Mouse (Mus musculus) central nervous system, embryonic 18 days (tissue): ENCODE data around the gene Zfp770. TPM values are rescaled to one million over a fixed set of nuclear protein-coding genes. Genes with fewer than 3 reads are reported as not detected.

Experiments
- polyA plus RNA-seq: library from polyadenylated mRNA; depleted of rRNA; stranded (reverse); fragments of >200 nt; gene quantifications from 2 replicates; pipeline ENCODE4 v1.2.3, GENCODE M21; 2012; rRNA removed

The Zfp770 gene
- polyA plus RNA-seq = 11.5 and 11.7 TPM in 2 replicates

GRCm38 (mm10) chr2:114200932-114201559, at the start of gene Zfp770:
Gene Zfp770 (minus strand): TSS chr2:114201469.

GRCm38 (mm10) chr2:114186924-114187323, 14.3 kb downstream of the Zfp770 start, which contains the start of gene Aqr:
Gene Aqr (minus strand): TSS chr2:114187024.

Other genes starting within 250 kb of the Zfp770 start
- gene Gjd2, start 187.8 kb downstream of the Zfp770 start, polyA plus RNA-seq = 25.3 and 29.7 TPM in 2 replicates
- gene Actc1, start 147.9 kb downstream of the Zfp770 start, polyA plus RNA-seq = 0.75 and 106 TPM in 2 replicates
- gene Aqr, start 14.4 kb downstream of the Zfp770 start, polyA plus RNA-seq = 36.8 and 37.0 TPM in 2 replicates